Mouse (Mus musculus): Measurements from ENCODE around the gene Clta.

Gene Clta

GRCm38 (mm10) chr4:44004126-44004525 lies at the start of gene Clta:
Clta (plus strand) TSS chr4:44004452.
- no peak for DNase-seq (ENCODE audit: low read depth)

GRCm38 (mm10) chr4:43957292-43957845 lies 46.9 kb upstream of the Clta start, which contains the start of gene Glipr2:
Glipr2 (plus strand) TSS chr4:43957401.
- peak; percentile 94 for DNase-seq (ENCODE audit: low read depth)

DNA sequence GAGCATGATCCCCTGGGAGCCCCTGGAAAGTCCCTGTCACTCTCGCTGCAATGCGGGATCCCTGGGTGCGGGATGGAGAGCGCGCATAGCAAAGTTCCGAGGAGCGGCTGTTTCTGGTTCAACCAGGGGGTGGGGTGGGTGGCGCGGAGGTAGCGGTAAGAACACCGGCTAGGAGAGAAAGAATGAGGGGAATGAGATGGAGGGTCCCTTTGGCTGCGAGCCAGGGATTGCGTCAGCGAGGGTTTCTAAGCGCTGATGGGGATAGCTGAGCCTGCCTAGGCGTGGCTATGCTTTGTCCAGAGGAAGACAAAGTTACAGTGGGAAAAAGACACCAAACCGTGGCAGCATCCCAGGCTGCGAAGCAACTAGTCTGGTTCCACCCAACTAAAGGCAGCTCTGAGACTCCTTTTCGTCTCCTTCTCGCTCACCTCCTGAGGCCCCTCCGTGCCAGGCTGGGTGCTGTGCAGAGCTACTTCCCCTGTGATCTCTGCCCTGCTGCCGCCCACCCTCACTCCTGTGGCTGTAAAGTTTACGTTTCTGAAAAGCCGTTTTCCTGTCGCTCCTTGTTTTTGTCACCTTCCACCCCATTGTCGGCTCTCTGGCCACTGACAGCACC lies 46.3 kb upstream of the Clta start:
- peak; percentile 66 for DNase-seq (ENCODE audit: low read depth)

GRCm38 (mm10) chr4:43959523-43960179 lies 44.6 kb upstream of the Clta start:
- DNase-seq (ENCODE audit: low read depth), result peak; percentile 85

DNA sequence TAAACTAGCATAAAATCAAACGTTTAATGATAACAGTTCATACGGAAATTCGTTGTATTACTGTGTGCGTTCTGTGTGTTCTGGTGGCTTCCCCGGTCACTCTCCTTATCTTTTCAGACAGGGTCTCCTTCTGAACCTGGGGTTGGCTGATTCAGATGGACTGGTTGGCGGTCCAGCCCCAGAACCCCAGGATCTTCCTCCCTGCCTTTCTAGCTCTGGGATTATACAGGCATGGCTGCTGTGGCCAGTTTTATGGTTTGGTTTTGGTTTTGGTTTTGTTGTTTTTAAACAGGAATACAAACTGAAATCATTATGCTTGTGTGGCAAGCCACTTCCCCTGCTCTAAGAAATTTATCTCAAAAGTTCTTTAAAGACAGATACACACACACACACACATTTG lies 44.0 kb upstream of the Clta start:
- peak; percentile 77 for DNase-seq (ENCODE audit: low read depth)

DNA sequence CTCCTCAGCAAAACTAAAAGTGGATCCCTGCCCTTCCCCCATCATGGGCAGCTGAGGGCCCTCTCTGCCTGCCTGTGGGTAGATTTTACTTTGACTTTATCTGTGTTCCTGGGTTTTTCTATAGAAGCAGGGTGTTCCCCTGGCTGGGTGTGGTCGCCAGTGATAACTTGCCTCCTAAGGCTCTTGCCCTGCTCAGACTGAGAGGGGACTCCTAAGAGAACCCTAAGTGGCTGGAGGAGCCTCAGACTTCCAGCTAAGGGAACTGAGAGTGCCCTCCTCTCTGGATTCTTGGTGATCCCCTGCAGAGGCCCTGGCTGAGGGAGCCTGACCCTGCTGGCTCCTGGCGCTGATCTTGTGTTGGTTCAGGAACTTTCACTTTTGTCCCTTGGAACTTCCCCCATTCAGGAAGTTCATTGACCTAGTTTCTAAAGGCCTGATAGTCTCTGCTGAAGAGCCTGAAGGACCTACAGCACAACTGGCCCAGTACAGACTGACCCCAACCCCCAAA lies 39.9 kb upstream of the Clta start:
- peak; percentile 71 for DNase-seq (ENCODE audit: low read depth)

DNA sequence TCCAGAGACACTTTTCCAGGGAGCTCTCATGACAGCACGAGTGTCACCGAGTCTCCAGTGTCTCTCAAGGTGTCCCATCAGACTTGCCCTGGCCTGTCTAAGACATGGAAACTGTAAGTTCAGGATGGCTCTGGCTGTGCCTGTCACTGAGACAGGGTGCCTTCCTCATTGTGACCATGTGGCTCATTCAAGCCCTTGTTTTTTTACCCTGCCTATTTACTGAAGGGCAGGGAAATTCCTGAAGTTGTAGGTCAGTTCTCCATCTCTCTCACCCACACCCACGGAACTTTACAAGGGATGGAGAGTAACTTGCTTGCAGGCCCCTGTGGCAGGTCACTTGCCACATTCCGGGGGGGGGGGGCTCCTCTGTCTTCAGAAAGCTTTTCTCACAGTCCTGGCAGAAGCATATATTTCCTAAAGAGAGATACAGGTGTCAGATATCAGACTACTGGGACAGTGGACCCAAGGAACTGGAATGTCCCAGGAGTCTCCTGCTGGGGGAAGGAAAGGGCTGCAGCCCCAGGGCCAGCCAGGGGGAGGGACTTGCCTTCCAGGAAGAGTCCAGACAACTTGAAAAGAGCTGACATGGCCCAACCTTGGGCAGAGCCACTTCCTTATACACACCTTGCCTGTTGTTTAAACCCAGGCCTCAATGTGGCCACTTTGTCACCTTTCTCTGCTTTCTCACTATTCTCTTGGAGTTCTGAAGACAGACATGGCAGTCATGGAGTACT lies 39.1 kb upstream of the Clta start:
- DNase-seq (ENCODE audit: low read depth), result peak; percentile 66

GRCm38 (mm10) chr4:43965856-43966535 lies 38.3 kb upstream of the Clta start:
- DNase-seq (ENCODE audit: low read depth), result peak; percentile 63

DNA sequence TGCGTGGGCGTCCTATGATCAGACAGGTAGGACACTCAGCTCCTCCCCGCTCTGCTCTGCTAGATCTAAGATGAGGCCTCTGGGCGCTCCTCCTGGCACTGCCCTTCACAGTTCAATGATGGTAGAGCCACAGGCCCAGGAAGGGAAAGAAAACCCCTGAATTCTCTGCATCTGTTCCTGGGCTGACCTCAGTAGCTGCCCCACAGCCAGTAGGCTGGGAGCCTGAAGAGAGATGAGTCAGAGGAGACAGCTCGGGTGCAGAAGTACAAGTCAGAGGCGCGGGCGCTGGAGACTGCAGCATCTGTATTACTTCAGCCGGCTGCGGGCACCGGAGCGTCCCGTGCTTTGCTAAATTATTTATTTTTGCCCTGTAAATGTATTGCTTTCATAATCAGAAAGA lies 35.6 kb upstream of the Clta start:
- DNase-seq (ENCODE audit: low read depth), result peak; percentile 59

- peak; percentile 45 for DNase-seq (ENCODE audit: low read depth)
These were observed 34.9 kb upstream of the Clta start for GRCm38 (mm10) chr4:43969373-43969772.

DNA sequence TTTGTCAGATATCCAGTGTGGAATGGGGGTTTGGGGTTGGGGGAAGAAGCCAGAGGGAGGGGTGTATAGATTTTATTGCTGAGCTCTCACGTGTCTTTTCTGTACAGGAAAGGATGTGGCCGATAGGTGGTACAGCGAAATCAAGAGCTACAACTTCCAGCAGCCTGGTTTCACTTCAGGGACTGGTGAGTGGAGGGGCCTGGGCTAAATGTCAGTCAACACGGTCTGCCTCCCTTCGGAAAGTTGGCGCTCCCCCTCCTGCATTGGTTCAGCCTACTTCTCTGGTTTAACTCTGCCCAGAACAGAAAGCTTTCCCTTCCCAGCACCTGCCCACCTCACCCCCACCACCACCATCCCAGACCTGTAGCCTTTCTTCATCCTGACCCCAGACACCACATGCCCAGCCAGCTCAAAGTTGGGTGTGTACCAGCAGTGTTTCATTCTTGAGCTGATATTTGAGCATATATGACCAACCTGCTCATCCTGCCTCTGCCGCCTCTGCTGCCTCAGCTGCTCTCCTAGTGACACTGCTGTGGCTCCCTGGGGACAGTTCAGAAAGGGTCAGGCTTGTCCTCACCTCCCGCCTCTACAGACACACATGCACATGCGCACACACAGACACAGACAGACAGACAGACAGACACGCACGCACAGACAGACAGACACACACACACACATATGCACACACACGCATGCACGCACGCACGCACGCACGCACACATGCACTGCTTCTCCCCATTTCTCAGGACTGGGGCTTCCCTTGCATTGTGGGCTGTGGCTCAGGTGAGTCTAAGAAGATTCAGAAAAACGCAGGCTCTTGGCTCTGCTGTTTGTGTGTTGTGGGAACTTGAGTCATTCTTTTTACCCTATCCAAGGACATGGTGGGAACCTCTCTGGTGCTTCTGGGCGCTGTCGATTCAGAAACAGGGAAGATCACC lies 33.6 kb upstream of the Clta start:
- DNase-seq (ENCODE audit: low read depth), result peak; percentile 80

DNA sequence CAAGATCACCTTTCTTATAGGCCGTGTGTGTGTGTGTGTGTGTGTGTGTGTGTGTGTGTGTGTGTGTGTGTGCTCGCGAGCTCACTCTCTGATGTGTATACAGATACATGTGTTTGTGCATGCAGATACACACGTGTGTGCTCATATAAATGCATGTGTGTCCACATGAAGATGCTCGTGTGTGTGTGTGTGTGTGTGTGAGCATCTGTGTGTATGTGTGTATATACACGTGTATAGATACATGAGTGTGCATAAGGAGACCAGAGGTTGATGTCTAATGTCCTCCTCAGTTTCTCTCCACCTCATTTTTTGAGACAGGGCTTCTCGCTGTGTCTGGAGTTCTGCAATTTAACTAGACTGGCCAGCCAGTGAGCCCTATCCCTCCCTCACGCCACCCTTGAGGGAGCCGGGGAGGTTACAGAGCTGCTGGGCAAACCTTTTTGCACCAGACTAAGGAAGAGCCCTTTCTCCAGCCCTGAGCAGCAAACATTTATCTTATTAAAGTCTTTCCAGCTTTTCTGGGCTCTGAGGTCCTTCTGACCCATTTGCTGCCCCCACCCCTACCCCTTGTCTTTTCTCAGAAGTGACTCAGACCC lies 32.6 kb upstream of the Clta start:
- no peak for DNase-seq (ENCODE audit: low read depth)

GRCm38 (mm10) chr4:43972137-43972591 lies 32.1 kb upstream of the Clta start:
- peak; percentile 93 for DNase-seq (ENCODE audit: low read depth)

- peak; percentile 80 for DNase-seq (ENCODE audit: low read depth)
These were observed 30.7 kb upstream of the Clta start for GRCm38 (mm10) chr4:43973526-43973981.

- no peak for DNase-seq (ENCODE audit: low read depth)
These were observed 29.2 kb upstream of the Clta start for GRCm38 (mm10) chr4:43974914-43975616.

GRCm38 (mm10) chr4:43976223-43976740 lies 28.0 kb upstream of the Clta start:
- no peak for DNase-seq (ENCODE audit: low read depth)

DNA sequence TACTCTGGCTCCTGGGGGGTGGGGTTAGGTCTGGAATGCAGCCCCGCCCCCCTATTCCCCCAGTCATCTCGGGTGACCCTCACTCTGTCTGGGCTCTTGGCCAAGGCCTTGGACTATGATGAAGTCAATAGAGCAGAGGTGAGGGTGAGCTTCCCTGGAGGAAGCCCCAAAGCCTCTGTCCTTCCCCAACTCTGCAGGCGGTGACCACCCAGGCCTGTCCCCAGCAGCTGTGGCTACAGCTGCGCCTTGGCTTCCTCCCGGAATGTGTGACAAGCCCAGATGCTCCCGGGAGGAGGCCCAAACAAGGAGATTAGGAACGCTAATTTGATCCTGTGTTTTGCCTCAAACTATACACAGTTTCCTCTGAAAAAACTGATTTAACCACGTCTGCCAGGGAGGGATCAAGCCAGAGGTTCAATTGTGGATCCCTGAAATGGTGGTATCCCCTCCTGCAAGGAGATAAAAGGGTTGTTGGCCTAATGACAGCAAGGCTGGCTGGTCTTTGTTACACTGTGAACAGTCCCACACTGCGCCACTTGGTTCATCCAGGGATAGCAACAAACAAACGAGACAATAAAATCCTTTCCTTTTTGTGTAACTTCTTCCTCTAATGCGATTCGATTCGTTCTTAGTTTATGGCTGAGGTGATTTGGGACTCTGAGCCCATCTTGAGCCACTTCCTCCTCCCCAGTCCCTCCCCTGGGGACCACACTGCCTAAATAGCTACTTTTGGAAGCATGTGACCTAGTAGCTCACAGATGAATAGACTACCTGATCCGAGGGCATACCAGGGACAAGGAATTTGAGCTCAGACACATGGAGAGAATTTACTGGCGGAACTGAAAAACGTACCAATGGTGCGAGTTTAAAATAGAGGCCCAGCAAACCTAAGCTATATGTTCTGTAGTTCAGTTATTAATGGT lies 25.5 kb upstream of the Clta start:
- no peak for DNase-seq (ENCODE audit: low read depth)

DNA sequence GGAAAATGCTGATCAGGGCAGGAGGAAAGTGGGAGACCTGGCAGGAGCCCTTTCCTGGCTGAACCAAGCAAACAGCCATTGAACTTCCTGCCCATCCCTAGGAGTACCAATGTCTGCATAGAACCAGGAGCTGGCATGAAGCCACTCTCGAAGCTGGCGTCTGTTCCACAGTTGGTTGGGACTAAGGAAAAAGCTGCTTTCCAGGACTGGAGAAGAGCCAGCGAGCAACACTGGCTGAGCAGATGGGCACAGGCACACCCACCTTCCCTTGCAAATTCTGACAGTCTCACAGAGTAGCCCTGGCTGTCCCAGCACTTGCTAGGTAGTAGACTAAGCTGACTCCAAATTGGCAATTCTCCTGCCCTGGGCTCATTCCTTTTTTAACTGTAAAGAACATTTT lies 24.5 kb upstream of the Clta start:
- DNase-seq (ENCODE audit: low read depth), result no peak

Data from induced T-regulatory cell, adult 2 months (primary cell).